Mouse (Mus musculus) C2C12 (cell line): ENCODE data around the gene Cd6. TPM values are rescaled to one million over a fixed set of nuclear protein-coding genes. Genes with fewer than 3 reads are reported as not detected.

Experiments used
- H3K27me3 ChIP-seq: one replicate; pipeline ENCODE4 v1.6.1; 2011; ENCODE audit not compliant: control insufficient read depth, insufficient read depth, insufficient read length
- H3K36me3 ChIP-seq: one replicate; pipeline ENCODE4 v1.6.1; 2011; ENCODE audit not compliant: control insufficient read depth, insufficient read depth
- H3K4me3 ChIP-seq: one replicate; pipeline ENCODE4 v1.5.1; 2011; ENCODE audit warnings: mild to moderate bottlenecking, control low read depth; ENCODE audit not compliant: poor library complexity, insufficient read depth, severe bottlenecking
- H3K79me2 ChIP-seq: one replicate; pipeline ENCODE4 v1.6.1; 2011; ENCODE audit not compliant: control insufficient read depth, insufficient read depth
- H3K79me3 ChIP-seq: one replicate; pipeline ENCODE4 v1.6.1; 2011; ENCODE audit warnings: low read depth, control low read depth
- H3ac ChIP-seq: one replicate; pipeline ENCODE3; 2011; ENCODE audit warnings: low read depth; ENCODE audit not compliant: control insufficient read depth, insufficient read length
- CEBPB ChIP-seq: IDR thresholded peaks from one replicate; pipeline ENCODE4 v1.6.1; 2011; ENCODE audit warnings: low read depth, mild to moderate bottlenecking, control low read depth, moderate library complexity
- CTCF ChIP-seq: IDR thresholded peaks from one replicate; pipeline ENCODE4 v1.5.1; 2011; ENCODE audit not compliant: control insufficient read depth, insufficient read depth, insufficient read length
- FOSL1 ChIP-seq: IDR thresholded peaks from one replicate; pipeline ENCODE4 v1.8.0; 2011; ENCODE audit warnings: mild to moderate bottlenecking, low read length; ENCODE audit not compliant: poor library complexity, insufficient read depth, severe bottlenecking
- MAX ChIP-seq: IDR thresholded peaks from one replicate; pipeline ENCODE4 v1.6.1; 2011; ENCODE audit warnings: mild to moderate bottlenecking, control low read depth
- MYOD1 ChIP-seq: IDR thresholded peaks from one replicate; pipeline ENCODE4 v1.6.1; 2011; ENCODE audit warnings: low read depth; ENCODE audit not compliant: control insufficient read depth, insufficient read length
- MYOG ChIP-seq: IDR thresholded peaks from one replicate; pipeline ENCODE4 v1.6.1; 2011; ENCODE audit not compliant: control insufficient read depth, insufficient read length; ENCODE audit errors: extremely low read depth
- USF1 ChIP-seq: IDR thresholded peaks from one replicate; pipeline ENCODE4 v1.6.1; 2011; ENCODE audit warnings: low read depth, mild to moderate bottlenecking, control low read depth, moderate library complexity
- polyA plus RNA-seq: library from polyadenylated mRNA; unstranded; fragments of >200 nt; fragmentation: generic; extraction: Trizol; gene quantifications from one replicate; pipeline ENCODE4 v1.2.1, GENCODE M21; 2012; ENCODE audit warnings: missing spikeins

Cd6 gene
- polyA plus RNA-seq, 1 experiment, result 0.30 TPM

DNA sequence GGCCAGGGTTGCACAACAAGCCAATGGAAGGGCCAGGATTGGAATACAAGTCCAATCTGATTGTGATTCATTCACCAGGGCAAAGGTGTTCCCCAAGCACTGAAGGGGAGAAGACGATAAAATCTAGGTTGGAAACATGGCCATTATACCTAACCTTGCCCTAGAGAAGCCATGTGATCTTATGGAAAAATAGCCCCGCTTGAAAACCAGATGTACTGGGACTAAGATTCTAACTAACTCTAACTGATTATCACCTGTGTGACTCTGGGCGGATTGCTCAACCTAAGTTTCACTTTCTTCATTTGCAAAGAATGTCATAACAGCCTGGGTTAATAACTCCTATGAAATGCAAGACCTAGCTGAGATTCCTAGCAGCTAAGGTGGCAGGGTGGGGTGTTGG is 25.6 kb upstream of the Cd6 start:
- Histone ChIP-seq H3K4me3 (no peak overlapping the region), H3K27me3 (no peaks in the 10 kb centered on the region), H3K79me3 (peaks cover 1% of the 10 kb centered on the region), H3K36me3 (peaks cover 23% of the 10 kb centered on the region), H3ac (no peak overlapping the region), H3K79me2 (no peaks in the 10 kb centered on the region)
- TF ChIP-seq USF1 (no peak), MAX (no peak), CTCF (no peak), CEBPB (no peak), FOSL1 (no peak), MYOD1 (no peak), MYOG (no peak)

DNA sequence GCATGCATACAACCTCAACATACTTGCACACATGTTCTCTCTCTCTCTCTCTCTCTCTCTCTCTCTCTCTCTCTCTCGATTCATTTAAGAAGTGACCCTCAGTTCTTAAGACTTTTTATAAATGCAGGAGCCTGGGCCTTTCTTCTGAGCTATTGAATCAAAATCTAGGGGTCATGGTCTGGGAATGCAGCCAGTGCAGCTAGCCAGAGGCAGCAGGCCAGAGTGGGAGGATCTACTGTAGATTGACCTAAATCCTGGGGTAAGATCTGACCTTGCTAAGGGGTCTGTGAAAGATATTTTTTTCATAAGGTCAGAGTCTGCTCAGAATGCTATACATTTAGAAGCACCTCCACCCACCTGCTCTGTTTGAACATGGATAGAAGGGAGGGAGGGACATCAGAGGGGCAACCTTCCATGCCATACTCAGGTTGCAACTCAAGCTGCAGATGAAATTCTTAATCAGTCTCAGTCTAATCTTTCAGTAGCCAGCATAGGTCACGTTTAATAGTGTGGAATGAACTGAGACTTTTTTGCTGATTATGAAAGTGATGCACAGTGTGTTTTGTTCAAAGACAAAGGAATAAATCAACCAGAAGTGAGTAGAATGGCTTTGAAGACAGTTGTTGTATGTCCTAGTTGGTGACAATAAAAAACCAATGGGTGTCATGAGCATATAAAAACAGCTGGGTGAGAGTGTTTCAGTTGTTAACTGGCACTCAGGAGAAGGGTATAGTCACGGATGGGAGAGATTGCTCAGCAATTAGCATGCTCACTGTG is 17.6 kb upstream of the Cd6 start:
- Histone ChIP-seq H3K79me2 (no peaks in the 10 kb centered on the region), H3ac (no peak overlapping the region), H3K4me3 (no peak overlapping the region), H3K79me3 (no peaks in the 10 kb centered on the region), H3K27me3 (no peaks in the 10 kb centered on the region), H3K36me3 (no peaks in the 10 kb centered on the region)
- TF ChIP-seq FOSL1, result no peak
- TF ChIP-seq CTCF, result no peak
- no peak for TF ChIP-seq MYOG
- TF ChIP-seq MAX, result no peak

DNA sequence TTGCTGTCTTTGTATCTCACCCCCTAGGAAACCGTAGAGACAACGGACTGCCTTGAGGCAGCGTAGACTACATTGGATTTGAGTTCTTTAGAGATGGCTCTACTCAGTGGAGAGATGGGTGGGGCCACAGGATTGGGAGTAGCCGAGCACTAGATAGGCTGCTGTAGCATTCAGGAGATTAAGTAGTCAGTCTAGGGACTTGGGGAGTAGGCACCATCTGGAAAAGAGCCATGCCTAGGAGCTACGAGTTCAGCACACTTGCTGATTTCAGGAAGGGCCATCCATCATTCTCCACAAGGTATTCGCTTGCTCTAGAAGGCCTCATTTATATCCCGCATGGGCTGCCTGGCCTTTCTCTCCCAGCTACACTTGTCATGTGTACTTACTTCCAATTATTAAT is 16.3 kb upstream of the Cd6 start:
- no peaks in the 10 kb centered on the region for H3K79me2 ChIP-seq
- no peak overlapping the region for H3ac ChIP-seq
- H3K27me3 ChIP-seq, result no peaks in the 10 kb centered on the region
- no peak overlapping the region for H3K4me3 ChIP-seq
- H3K79me3 ChIP-seq, result no peaks in the 10 kb centered on the region
- H3K36me3 ChIP-seq, result no peaks in the 10 kb centered on the region
- TF ChIP-seq FOSL1 (no peak), MYOD1 (no peak), USF1 (no peak), MAX (no peak), MYOG (no peak), CEBPB (no peak), CTCF (no peak)

DNA sequence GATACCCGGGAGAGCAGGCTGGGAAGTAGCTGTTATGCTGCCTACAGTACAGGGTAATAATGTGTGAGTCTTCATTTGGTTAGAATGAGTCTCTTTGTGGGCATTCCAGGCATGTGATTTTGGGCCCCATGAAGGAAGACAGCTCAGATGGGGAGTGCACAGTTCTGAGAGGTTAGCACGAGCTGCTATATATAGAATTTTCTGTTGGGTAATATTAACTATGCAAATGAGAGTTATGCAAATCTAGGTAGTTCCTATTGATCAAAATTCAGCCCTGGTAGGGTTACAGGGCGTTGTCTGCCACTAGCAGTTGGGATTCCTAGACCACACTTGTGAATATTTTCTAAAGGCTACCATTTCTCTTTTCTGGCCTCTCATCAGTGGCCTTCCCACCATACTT is 15.6 kb upstream of the Cd6 start:
- H3ac ChIP-seq, result no peak overlapping the region
- H3K79me2 ChIP-seq, result no peaks in the 10 kb centered on the region
- H3K79me3 ChIP-seq, result no peaks in the 10 kb centered on the region
- H3K27me3 ChIP-seq, result no peaks in the 10 kb centered on the region
- TF ChIP-seq USF1, result no peak
- no peak overlapping the region for H3K4me3 ChIP-seq
- H3K36me3 ChIP-seq, result no peaks in the 10 kb centered on the region

DNA sequence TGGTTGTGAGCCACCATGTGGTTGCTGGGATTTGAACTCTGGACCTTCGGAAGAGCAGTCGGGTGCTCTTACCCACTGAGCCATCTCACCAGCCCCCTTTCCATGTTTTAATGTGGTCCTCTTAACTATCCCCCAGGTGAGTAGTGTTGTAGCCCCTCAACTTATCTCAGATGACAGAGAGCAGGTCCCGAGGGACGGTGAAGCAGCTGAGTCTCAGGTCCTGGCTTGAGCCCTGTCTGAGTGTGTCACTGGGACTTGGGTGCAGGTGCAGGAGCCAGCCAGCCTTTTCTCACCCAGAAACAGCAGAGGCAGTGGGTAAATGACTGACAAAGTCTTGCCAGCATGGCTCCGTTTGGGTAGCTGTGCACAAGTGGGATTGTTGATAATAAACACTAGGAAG is 14.3 kb upstream of the Cd6 start:
- Histone ChIP-seq H3K36me3 (no peaks in the 10 kb centered on the region), H3ac (no peak overlapping the region), H3K79me2 (no peaks in the 10 kb centered on the region), H3K27me3 (no peaks in the 10 kb centered on the region), H3K4me3 (no peak overlapping the region), H3K79me3 (no peaks in the 10 kb centered on the region)
- TF ChIP-seq MYOD1, result no peak
- TF ChIP-seq FOSL1, result no peak
- TF ChIP-seq CTCF, result no peak
- TF ChIP-seq USF1, result no peak
- TF ChIP-seq CEBPB, result no peak
- no peak for TF ChIP-seq MYOG
- TF ChIP-seq MAX, result no peak

DNA sequence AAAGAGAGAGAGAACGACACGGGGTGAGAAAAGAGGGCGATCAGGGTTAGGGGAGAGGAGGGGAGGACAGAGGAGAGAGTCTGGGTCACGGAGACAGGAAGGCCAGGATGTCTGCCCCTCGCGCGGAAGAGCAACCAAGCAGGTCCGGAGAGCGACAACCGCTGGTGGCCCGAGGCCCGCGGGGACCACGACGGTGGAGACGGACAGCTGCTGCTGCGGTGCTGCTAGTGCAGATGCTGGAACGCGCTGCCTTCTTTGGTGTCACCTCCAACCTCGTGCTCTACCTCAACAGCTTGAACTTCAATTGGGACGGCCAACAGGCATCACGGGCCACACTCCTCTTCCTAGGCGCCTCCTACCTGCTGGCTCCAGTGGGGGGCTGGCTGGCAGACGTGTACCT is 13.1 kb upstream of the Cd6 start:
- Histone ChIP-seq H3K4me3 (no peak overlapping the region), H3K27me3 (no peaks in the 10 kb centered on the region), H3K79me3 (no peaks in the 10 kb centered on the region), H3K79me2 (no peaks in the 10 kb centered on the region), H3K36me3 (no peaks in the 10 kb centered on the region), H3ac (no peak overlapping the region)
- no peak for TF ChIP-seq USF1
